ENCODE assay signal across 8 mouse cellular contexts in genomic region chrX:75673920-75674665, GRCm38 (mm10).
DNase-seq lines count a peak whose midpoint lies in the region; ATAC-seq and TF ChIP-seq lines count a peak whose summit lies in the region.

No protein-coding gene starts in this region.

- H3K9ac ChIP-seq in ES-E14 (ENCODE audit: insufficient read depth, low read depth, low read length, poor library complexity, severe bottlenecking), result no peak overlapping the region
- H3K9ac ChIP-seq in forebrain, embryonic 15.5 days (replicated peaks), result no peak overlapping the region

- peak; percentile 69 for TF ChIP-seq CTCF in lung, adult 2 months (IDR thresholded peaks at IDR 0.05; ENCODE audit: insufficient read depth, low read length)

- in situ Hi-C loops in ES-E14 (cut with MboI; ENCODE audit: low sequenced_read_pairs in 2 of 2, unreplicated experiment in 2 of 2), result no loop called here

- H3K36me3 ChIP-seq in ES-E14 (ENCODE audit: control insufficient read depth, insufficient read depth, low read length, poor library complexity, severe bottlenecking), result no peaks in the 10 kb centered on the region
- H3K36me3 ChIP-seq in forebrain, embryonic 15.5 days, result no peaks in the 10 kb centered on the region

- H3K4me2 ChIP-seq in forebrain, embryonic 15.5 days (replicated peaks), result peak overlapping the region; percentile 31

- DNase-seq in ES-E14 (ENCODE audit: low read depth, low spot score), result peak; percentile 91
- peak; percentile 99 for DNase-seq in cerebellum, adult 11-12 months
- DNase-seq in heart, postnatal 25 days (ENCODE audit: low spot score), result peak; percentile 89
- DNase-seq in layer of hippocampus, adult 18-20 months (ENCODE audit: low spot score in 2 of 2), result peak; percentile 97 to 99
- peak; percentile 82 for DNase-seq in lung, adult 2 months
- DNase-seq in thymus, adult 18-20 months, result peak; percentile 83 to 96

- ATAC-seq in forebrain, embryonic 15.5 days (replicated peaks), result peak; percentile 98
- peak; percentile 92 for ATAC-seq in neutrophil, adult 5-6 weeks (ENCODE audit: extremely low read depth, insufficient number of reproducible peaks, low FRiP score, poor library complexity, severe bottlenecking)

- H3K4me3 ChIP-seq in ES-E14 (ENCODE audit: insufficient read depth in 1 of 2, low read depth in 1 of 2, low read length in 2 of 2, poor library complexity in 1 of 2, severe bottlenecking in 1 of 2), result no peak overlapping the region
- H3K4me3 ChIP-seq in forebrain, embryonic 15.5 days, result peak overlapping the region; percentile 34
- peak overlapping the region; percentile 65 for H3K4me3 ChIP-seq in lung, adult 2 months (replicated peaks; ENCODE audit: extremely low read depth, low read depth, low read length)

- no peaks in the 10 kb centered on the region for H3K9me3 ChIP-seq in ES-E14 (ENCODE audit: control insufficient read depth, insufficient read depth, low read depth, low read length)
- no peaks in the 10 kb centered on the region for H3K9me3 ChIP-seq in forebrain, embryonic 15.5 days

- WGBS in forebrain, embryonic 15.5 days, result 15% methylated on average over 23 of the region's 23 CpGs
- WGBS in lung, adult 2 months, result 16% methylated on average over 23 of the region's 23 CpGs

- TF ChIP-seq POLR2A in lung, adult 2 months (IDR thresholded peaks at IDR 0.05; ENCODE audit: borderline replicate concordance, extremely low read depth, low read depth, low read length), result no peak

- intact Hi-C loops in heart, postnatal 25 days (cut with DNase I), result loop anchor here (5.0 kb wide), 1 partner anchor 528 kb away; no protein-coding TSS in a partner anchor

- no peak overlapping the region for H3K27ac ChIP-seq in ES-E14 (ENCODE audit: insufficient read depth, low read depth, low read length, poor library complexity, severe bottlenecking)
- no peak overlapping the region for H3K27ac ChIP-seq in forebrain, embryonic 15.5 days (replicated peaks)

- H3K4me1 ChIP-seq in ES-E14 (ENCODE audit: control insufficient read depth in 2 of 2, insufficient read depth in 2 of 2, low read length in 2 of 2, poor library complexity in 1 of 2), result no peaks in the 10 kb centered on the region
- H3K4me1 ChIP-seq in forebrain, embryonic 15.5 days, result no peaks in the 10 kb centered on the region
- no peaks in the 10 kb centered on the region for H3K4me1 ChIP-seq in lung, adult 2 months (ENCODE audit: control insufficient read depth, insufficient read depth, low read length)

- H3K27me3 ChIP-seq in forebrain, embryonic 15.5 days, result no peaks in the 10 kb centered on the region

TF ChIP-seq in ES-E14, 5 proteins besides CTCF, POLR2A, EP300 and RAD21:
- TF ChIP-seq CHD2 (IDR thresholded peaks at IDR 0.05; ENCODE audit: low read depth, low read length), result no peak
- TF ChIP-seq ZC3H11A (IDR thresholded peaks at IDR 0.05; ENCODE audit: borderline replicate concordance, low read depth, low read length), result no peak
- peak; percentile 98 for TF ChIP-seq HCFC1 (IDR thresholded peaks at IDR 0.05; ENCODE audit: borderline replicate concordance, insufficient read depth, low read length)
- TF ChIP-seq ZNF384 (IDR thresholded peaks at IDR 0.05; ENCODE audit: low read depth, low read length), result 0 out of 2 replicates have a peak, but pooled peaks have one; percentile 44
- TF ChIP-seq MAFK (IDR thresholded peaks at IDR 0.05; ENCODE audit: insufficient read depth, low read depth, low read length), result no peak

Comparison
In these comparisons a context has a peak if more than half of its experiments do, and no peak if none do; other contexts are left out.
1. H3K4me3 ChIP-seq: peak in forebrain, embryonic 15.5 days (single experiment) and lung, adult 2 months (single experiment); none in ES-E14 (0 of 2).
2. Peak in every context shown above with its lines, with median percentiles within 50 percentile points of each other: DNase-seq.